Mouse (Mus musculus) retina, postnatal 1 day (tissue): ENCODE results near the gene Lrrc45.
"Not testable (repeated sequence)": the region's sequence is repeated elsewhere in the genome, so short reads cannot be mapped to it uniquely, and the experiment has no call there.

Source experiments
- DNase-seq: peaks from one replicate; pipeline ENCODE4 v3.0.0-alpha.2; 2012

The Lrrc45 gene

GRCm38 (mm10) chr11:120728530-120729240 is 15.0 kb downstream of the Lrrc45 start:
- DNase-seq = no peak

GRCm38 (mm10) chr11:120729432-120730050 is 15.8 kb downstream of the Lrrc45 start:
- peak; percentile 71 for DNase-seq

DNA sequence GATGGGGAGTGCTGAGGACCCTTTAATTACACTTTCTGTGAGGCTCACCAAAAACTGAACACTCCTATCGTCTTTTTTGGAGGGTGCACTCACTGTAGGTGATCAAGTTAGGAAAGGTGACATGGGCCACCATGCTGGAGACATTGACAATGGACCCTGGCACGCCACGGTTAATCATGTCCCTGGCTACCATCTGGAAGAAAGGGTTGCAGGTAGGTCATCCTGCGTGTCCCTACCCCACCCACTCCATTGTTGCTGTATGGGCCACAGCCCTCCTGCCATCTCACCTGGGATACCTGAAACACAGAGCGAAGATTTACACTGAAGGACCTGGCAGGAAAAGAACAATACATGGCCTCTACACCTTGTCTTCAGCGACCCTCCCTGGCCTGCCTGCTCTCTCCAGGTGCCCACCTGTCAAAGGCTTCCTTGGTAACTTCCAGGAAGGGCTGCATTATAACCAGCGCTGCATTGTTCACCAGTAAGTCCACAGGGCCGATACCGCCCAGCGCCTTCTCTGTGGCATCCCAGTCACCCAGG is 16.7 kb downstream of the Lrrc45 start:
- no peak for DNase-seq

- DNase-seq = no peak
These were observed 17.7 kb downstream of the Lrrc45 start for GRCm38 (mm10) chr11:120731395-120731794.

DNA sequence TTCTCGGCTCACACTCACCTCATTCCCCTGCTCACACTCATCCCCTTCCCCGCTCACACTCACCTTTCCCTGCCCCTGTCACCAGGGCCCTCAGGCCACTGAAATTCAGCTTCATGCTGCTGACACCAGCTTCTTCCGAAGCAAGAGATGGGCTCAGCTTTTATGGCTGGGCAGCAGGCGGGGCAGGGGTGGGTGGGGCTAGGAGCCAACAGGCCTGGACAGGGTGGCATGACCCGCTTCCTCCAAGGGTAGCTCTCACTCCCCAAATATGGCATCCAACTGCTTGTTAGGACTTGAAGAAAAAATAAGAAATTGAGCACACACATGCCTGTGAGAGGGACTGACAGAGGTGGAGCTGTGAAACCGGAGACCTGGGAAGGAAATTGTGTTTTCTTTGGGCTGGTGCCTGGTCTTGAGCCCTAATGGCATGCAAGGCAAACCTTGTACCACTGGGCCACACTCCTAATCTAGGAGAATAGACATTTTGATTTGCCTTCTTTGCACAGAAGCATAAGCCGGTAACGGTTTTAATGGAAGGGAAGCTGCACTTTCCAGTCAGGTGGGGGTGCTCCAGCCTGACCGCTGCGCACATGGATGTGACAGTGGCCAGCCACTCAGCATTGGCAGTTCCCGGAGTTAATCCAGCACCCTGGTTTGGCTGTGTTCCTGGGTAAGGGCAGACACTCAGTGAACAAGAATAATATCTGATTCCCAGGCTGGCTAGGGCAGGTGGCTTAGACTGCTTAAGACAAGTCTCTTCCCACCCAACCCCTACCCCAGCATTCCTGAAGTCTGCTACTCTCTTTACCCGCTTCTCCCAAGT is 18.3 kb downstream of the Lrrc45 start, which contains the start of gene Cbr2:
TSS of gene Cbr2 (minus strand) at position 257 of the 823 bp plus-strand sequence.
- DNase-seq = no peak

DNA sequence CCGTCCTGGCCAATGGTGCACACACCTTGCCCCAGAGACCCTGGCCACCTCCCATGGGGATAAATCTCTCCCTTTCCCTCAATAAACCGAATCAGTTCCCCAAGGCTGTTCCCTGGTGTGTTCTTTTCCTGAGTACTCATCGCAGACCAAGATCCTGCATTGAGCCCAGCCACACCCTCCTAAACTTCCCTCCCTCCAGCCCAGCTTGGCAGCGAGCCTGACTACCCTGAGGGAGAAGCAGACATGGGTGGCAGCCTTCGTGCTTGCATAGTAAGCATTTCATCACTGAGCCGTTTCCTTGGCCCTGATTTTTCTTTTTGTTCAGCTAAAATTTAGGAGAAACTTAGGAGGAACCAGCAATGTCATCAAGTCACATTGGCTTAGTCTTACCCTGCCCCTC is 19.8 kb downstream of the Lrrc45 start:
- no peak for DNase-seq

- no peak for DNase-seq
These were observed 22.7 kb downstream of the Lrrc45 start for GRCm38 (mm10) chr11:120736424-120736823.

DNA sequence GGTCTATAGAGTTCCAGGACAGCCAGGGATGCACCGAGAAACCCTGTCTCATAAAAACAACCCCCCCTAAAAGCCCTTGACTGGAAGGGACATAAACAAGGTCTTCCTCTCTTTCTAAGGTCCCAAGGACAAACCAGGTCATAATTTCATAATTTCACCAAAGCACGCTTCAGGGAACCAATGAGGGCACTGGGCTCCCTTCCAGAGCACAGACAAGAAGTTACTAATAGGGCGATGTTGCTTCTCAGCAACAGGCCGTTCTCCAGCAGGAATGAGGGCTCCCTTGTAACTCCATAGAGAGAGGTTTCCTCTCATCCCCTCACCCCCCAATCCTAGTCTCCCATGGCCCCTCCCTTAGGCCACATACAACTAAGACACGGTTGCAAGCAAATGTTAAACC is 27.3 kb downstream of the Lrrc45 start:
- no peak for DNase-seq

DNA sequence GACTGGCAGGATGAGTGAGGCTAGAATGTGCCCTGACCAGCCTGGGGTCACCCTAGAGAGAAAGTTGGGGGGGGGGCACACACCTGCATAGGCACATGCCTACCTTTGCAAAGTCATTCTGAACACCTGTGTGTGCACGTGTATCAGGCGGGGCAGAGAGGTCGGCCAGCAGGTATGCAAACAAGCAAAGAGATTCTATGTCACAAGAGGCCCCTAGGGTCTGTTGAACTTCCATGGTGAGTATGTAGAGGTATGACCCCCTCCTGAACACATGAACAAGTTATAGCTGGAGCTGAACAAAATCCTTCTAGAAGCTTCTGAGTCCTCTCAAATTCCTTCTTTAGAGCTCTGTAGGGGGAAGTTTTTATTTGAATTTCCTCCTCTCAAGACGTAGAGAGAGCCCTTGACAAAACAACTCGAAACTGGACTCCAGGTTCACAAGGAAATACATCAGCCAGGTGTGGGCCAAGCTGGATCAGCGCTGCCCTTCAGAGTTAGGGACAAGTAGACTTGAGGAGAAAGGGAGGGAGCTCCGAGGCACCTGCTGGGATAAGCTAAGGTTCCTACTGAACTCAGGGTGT is 30.5 kb downstream of the Lrrc45 start:
- no peak for DNase-seq

- DNase-seq = no peak
These were observed 34.2 kb downstream of the Lrrc45 start for GRCm38 (mm10) chr11:120747974-120748373.

DNA sequence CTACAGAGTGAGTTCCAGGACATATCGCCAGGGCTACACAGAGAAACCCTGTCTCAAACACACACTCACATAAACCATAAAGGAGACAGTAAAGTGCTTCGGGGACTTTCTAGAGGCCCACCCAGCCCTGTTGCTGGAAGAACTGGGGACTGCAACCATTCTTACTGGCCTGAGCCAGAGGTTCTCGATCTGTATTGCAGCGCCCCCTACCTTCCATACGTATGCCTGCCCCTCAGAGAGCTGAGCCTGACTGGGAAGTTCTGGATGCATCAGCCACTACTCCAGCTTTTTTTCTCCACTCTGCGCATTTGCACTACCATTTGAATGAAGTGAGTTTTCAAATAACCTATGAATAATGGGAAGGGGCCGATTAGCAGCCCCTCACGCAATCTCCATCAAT is 35.7 kb downstream of the Lrrc45 start:
- DNase-seq = peak; percentile 46

DNA sequence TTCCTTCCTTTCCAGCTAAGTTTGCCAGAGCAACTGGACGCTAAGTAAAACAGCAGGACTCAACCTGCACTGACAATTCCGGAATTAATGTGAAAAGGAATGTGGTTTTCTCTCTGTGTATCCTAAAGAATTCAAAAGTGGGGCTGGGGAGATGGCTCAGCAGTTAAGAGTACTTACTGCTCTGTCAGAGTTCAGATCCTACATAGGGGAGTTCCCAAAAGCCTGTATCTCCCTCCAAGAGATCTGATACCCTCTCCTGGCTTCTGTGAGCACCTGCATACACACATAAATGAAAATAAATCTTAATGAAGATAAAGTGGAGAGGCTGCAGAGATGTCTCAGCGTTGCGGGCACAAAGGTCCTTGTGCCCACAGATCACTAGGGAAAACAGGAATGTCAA is 37.9 kb downstream of the Lrrc45 start:
- no peak for DNase-seq

- no peak for DNase-seq
These were observed 46.5 kb downstream of the Lrrc45 start for GRCm38 (mm10) chr11:120760236-120760635.

DNA sequence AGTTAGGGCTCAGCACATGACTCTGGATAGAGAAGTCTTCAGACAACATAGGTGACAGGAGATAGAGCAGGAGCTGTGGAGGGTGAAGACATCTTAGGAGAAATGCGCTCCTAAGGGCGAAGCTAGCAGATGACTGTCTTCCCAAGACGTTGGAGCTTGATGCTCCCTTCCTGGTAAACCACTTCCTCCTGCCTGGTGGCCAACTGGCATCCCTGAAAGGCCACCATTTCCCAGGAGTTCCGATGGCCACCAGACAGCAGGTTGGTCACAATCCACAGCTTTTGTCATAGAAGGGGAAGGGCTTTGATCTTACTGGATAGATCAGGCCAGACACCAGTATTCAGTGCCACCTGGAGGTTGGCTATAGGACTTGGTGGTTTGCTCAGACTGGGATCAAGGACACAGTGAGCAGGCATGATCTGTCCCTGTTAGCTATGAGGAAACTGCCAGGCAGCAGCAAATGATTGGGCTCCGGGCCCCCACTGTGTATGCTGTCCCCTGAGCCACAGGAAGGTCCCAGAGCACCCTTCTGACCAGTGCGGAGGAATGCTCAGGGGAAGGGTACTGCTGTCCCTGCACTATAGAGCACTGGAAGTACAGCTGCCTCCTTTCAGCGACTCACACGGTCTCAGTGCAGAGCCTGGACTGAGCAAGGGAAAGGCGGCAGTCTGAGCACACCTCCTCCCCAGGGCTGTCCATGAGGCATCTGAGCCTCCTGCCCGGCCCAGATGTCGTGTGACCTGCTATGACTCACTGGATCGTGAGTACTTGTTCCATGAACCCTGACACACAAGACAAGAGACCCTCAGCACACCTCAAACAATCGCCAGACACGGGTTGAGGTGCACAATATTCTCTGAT is 48.3 kb downstream of the Lrrc45 start:
- DNase-seq = peak; percentile 20

- peak; percentile 28 for DNase-seq
These were observed 48.9 kb downstream of the Lrrc45 start, which contains the start of gene Hmga1b for GRCm38 (mm10) chr11:120762672-120763041. Gene Hmga1b, plus strand, starts transcription at chr11:120762794.

DNA sequence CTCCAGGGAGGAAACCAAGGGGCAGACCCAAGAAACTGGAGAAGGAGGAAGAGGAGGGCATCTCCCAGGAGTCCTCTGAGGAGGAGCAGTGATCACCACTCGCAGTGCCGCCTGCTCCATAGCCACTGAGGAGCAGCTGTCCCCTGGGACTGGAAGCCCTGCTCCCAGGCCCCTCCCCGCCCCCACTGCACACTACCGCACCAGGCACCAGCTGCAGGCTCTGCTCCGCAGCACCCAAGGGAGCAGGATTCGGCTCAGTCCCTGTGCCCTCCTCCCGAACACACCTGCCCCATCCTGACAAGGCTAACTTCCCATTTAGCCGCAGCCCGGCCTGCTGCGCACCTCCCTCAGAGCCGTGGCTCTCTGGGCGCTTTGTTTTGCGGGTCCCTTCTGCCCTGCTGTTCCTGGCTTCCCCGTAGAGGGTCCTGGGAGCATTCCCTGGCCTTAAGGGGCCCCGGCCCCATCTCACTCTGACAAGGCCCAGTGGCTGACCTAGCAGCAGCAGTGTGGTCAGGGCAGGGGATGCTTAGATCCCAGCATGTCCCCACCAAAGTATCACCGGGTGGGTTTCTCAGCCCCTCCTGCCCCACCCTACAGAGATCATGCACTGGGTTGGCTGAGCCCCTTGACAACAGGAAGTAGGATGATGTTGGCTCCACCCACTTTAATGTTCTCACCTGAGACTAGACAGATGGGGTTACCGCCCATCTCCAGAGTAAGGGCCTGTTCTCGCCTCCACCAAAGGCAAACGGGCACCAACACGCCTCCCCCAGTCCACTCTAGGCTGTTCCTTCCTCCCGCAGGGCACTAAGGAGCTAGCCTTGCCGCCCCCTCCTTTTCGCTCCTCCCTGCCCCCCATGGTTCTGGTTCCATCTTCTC is 49.6 kb downstream of the Lrrc45 start:
- DNase-seq = not testable (repeated sequence)

DNA sequence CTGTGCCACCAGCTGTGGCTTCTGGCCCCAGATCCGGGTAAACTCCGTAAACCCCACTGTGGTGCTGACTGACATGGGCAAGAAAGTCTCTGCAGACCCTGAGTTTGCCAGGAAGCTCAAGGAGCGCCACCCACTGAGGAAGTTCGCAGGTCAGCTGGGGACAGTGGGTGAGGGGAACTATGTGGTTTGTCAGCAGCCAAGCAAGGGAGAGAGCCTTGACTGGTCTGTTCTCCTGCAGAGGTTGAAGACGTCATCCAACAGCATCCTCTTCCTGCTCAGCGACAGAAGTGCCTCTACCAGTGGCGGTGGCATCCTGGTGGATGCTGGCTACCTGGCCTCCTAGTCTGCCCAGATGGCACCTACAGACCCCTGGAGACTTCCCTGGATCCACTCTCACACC is 53.3 kb downstream of the Lrrc45 start:
- not testable (repeated sequence) for DNase-seq

DNA sequence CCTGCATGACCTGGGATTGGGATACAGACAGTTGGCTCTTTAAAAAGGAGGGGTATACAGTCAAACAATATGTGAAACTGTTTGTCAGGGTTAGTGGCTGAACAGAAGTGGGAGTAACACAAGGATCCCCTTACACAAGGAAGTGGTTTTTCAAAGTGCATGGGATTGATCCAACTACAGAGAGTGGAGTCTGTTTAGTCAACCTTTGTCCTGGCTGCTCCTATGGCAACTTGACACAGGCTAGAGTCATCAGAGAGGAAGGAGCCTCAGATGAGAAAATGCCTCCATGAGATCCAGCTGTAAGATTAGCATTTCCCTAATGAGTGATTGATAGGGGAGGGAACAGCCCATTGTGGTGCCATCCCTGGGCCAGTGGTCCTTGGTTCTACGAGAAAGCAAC is 54.5 kb downstream of the Lrrc45 start:
- no peak for DNase-seq
